Mouse (Mus musculus): ENCODE data around the gene Tomm34. TPM values are rescaled to one million over a fixed set of nuclear protein-coding genes. Genes with fewer than 3 reads are reported as not detected.

The Tomm34 gene
- polyA plus RNA-seq (2016; fragmentation: Nextera tagmentation; extraction: Ambion mirVana) = 47.0 and 47.8 TPM in 2 replicates

GRCm38 (mm10) chr2:164070765-164071436, at the start of gene Tomm34:
TSS of gene Tomm34 (minus strand) at chr2:164071169.
- Histone ChIP-seq H3K9ac (peak within 1 kb of the TSS; percentile 91), H3K4me2 (replicated peaks) (peak within 1 kb of the TSS; percentile 88), H3K36me3 (peaks cover 4% of the 10 kb centered on the region), H3K4me3 (peak within 1 kb of the TSS; percentile 95), H3K27me3 (no peaks in the 10 kb centered on the region), H3K27ac (peak within 1 kb of the TSS; percentile 86), H3K4me1 (peaks cover 26% of the 10 kb centered on the region), H3K9me3 (replicated peaks) (no peaks in the 10 kb centered on the region)
- peak; percentile 97 for ATAC-seq (ENCODE audit: low FRiP score)
- under 1% methylated on average over 55 of the region's 55 CpGs for WGBS

- no peaks in the 10 kb centered on the region for H3K9me3 ChIP-seq (replicated peaks)
- H3K36me3 ChIP-seq = peaks cover 47% of the 10 kb centered on the region
- no peak for ATAC-seq (ENCODE audit: low FRiP score)
- H3K27me3 ChIP-seq = no peaks in the 10 kb centered on the region
- H3K9ac ChIP-seq = no peak overlapping the region
- H3K4me2 ChIP-seq (replicated peaks) = no peak overlapping the region
- H3K4me1 ChIP-seq = 0 out of 2 replicates have a peak, but pooled peaks cover 2% of the 10 kb centered on the region
- WGBS = 95% methylated on average over 6 of the region's 6 CpGs
- H3K4me3 ChIP-seq = no peak overlapping the region
- no peak overlapping the region for H3K27ac ChIP-seq
Measured at GRCm38 (mm10) chr2:164119503-164119902, 48.5 kb upstream of the Tomm34 start.

GRCm38 (mm10) chr2:164115531-164115930, 44.6 kb upstream of the Tomm34 start:
- 85% methylated on average over 10 of the region's 10 CpGs for WGBS

GRCm38 (mm10) chr2:164114051-164114450, 43.1 kb upstream of the Tomm34 start:
- Histone ChIP-seq H3K9ac (no peak overlapping the region), H3K4me3 (no peak overlapping the region), H3K27me3 (no peaks in the 10 kb centered on the region), H3K9me3 (replicated peaks) (no peaks in the 10 kb centered on the region), H3K36me3 (peaks cover 32% of the 10 kb centered on the region), H3K27ac (no peak overlapping the region), H3K4me1 (0 out of 2 replicates have a peak, but pooled peaks cover 2% of the 10 kb centered on the region), H3K4me2 (replicated peaks) (no peak overlapping the region)
- WGBS = 94% methylated on average over 6 of the region's 6 CpGs
- no peak for ATAC-seq (ENCODE audit: low FRiP score)

More at GRCm38 (mm10) chr2:164115531-164115930, 44.6 kb upstream of the Tomm34 start:
- H3K9ac ChIP-seq = no peak overlapping the region
- no peaks in the 10 kb centered on the region for H3K9me3 ChIP-seq (replicated peaks)
- no peak for ATAC-seq (ENCODE audit: low FRiP score)
- no peak overlapping the region for H3K4me2 ChIP-seq (replicated peaks)
- H3K4me3 ChIP-seq = no peak overlapping the region
- no peaks in the 10 kb centered on the region for H3K27me3 ChIP-seq
- H3K27ac ChIP-seq = no peak overlapping the region
- H3K4me1 ChIP-seq = 0 out of 2 replicates have a peak, but pooled peaks cover 2% of the 10 kb centered on the region
- H3K36me3 ChIP-seq = peaks cover 43% of the 10 kb centered on the region

- no peak overlapping the region for H3K4me2 ChIP-seq (replicated peaks)
- 85% methylated on average over 8 of the region's 8 CpGs for WGBS
- ATAC-seq (ENCODE audit: low FRiP score) = no peak
Measured at GRCm38 (mm10) chr2:164111546-164111945, 40.6 kb upstream of the Tomm34 start.

GRCm38 (mm10) chr2:164108501-164108900, 37.5 kb upstream of the Tomm34 start:
- 58% methylated on average over 4 of the region's 4 CpGs for WGBS
- no peak overlapping the region for H3K27ac ChIP-seq
- H3K4me1 ChIP-seq = no peaks in the 10 kb centered on the region
- no peak overlapping the region for H3K4me3 ChIP-seq
- no peaks in the 10 kb centered on the region for H3K27me3 ChIP-seq
- peaks cover 29% of the 10 kb centered on the region for H3K36me3 ChIP-seq
- H3K9ac ChIP-seq = no peak overlapping the region
- ATAC-seq (ENCODE audit: low FRiP score) = no peak
- H3K4me2 ChIP-seq (replicated peaks) = no peak overlapping the region
- H3K9me3 ChIP-seq (replicated peaks) = no peaks in the 10 kb centered on the region

More at GRCm38 (mm10) chr2:164111546-164111945, 40.6 kb upstream of the Tomm34 start:
- Histone ChIP-seq H3K9ac (no peak overlapping the region), H3K4me3 (no peak overlapping the region), H3K36me3 (peaks cover 21% of the 10 kb centered on the region), H3K27me3 (no peaks in the 10 kb centered on the region), H3K9me3 (replicated peaks) (no peaks in the 10 kb centered on the region), H3K4me1 (0 out of 2 replicates have a peak, but pooled peaks cover 2% of the 10 kb centered on the region), H3K27ac (no peak overlapping the region)

GRCm38 (mm10) chr2:164107125-164107874, 36.3 kb upstream of the Tomm34 start:
- no peak for ATAC-seq (ENCODE audit: low FRiP score)
- Histone ChIP-seq H3K4me2 (replicated peaks) (no peak overlapping the region), H3K9me3 (replicated peaks) (no peaks in the 10 kb centered on the region), H3K4me3 (no peak overlapping the region), H3K9ac (no peak overlapping the region), H3K36me3 (peaks cover 27% of the 10 kb centered on the region), H3K27me3 (no peaks in the 10 kb centered on the region), H3K27ac (no peak overlapping the region), H3K4me1 (no peaks in the 10 kb centered on the region)
- WGBS = 69% methylated on average over 16 of the region's 16 CpGs

- Histone ChIP-seq H3K36me3 (peaks cover 28% of the 10 kb centered on the region), H3K27ac (no peak overlapping the region), H3K9ac (no peak overlapping the region), H3K27me3 (no peaks in the 10 kb centered on the region), H3K9me3 (replicated peaks) (no peaks in the 10 kb centered on the region), H3K4me2 (replicated peaks) (no peak overlapping the region), H3K4me1 (no peaks in the 10 kb centered on the region), H3K4me3 (no peak overlapping the region)
- ATAC-seq (ENCODE audit: low FRiP score) = no peak
- WGBS = 83% methylated on average over 14 of the region's 14 CpGs
Measured at GRCm38 (mm10) chr2:164106287-164107035, 35.5 kb upstream of the Tomm34 start.

- H3K27me3 ChIP-seq = no peaks in the 10 kb centered on the region
- no peaks in the 10 kb centered on the region for H3K4me1 ChIP-seq
- H3K4me3 ChIP-seq = no peak overlapping the region
- H3K36me3 ChIP-seq = peaks cover 51% of the 10 kb centered on the region
- WGBS = 39% methylated on average over 4 of the region's 4 CpGs
- no peak overlapping the region for H3K9ac ChIP-seq
- no peak overlapping the region for H3K27ac ChIP-seq
- no peaks in the 10 kb centered on the region for H3K9me3 ChIP-seq (replicated peaks)
- no peak overlapping the region for H3K4me2 ChIP-seq (replicated peaks)
- ATAC-seq (ENCODE audit: low FRiP score) = no peak
Measured at GRCm38 (mm10) chr2:164103501-164103900, 32.5 kb upstream of the Tomm34 start.

- peaks cover 56% of the 10 kb centered on the region for H3K36me3 ChIP-seq
- WGBS = 85% methylated on average over 3 of the region's 3 CpGs
Measured at GRCm38 (mm10) chr2:164102366-164102765, 31.4 kb upstream of the Tomm34 start.

GRCm38 (mm10) chr2:164101936-164102335, 31.0 kb upstream of the Tomm34 start:
- no peaks in the 10 kb centered on the region for H3K27me3 ChIP-seq
- H3K36me3 ChIP-seq = peaks cover 56% of the 10 kb centered on the region
- 94% methylated on average over 1 of the region's 1 CpGs for WGBS
- no peak overlapping the region for H3K27ac ChIP-seq
- no peak overlapping the region for H3K9ac ChIP-seq
- ATAC-seq (ENCODE audit: low FRiP score) = no peak
- H3K4me2 ChIP-seq (replicated peaks) = no peak overlapping the region
- H3K4me3 ChIP-seq = no peak overlapping the region
- H3K9me3 ChIP-seq (replicated peaks) = no peaks in the 10 kb centered on the region
- H3K4me1 ChIP-seq = no peaks in the 10 kb centered on the region

More at GRCm38 (mm10) chr2:164102366-164102765, 31.4 kb upstream of the Tomm34 start:
- no peak for ATAC-seq (ENCODE audit: low FRiP score)
- Histone ChIP-seq H3K27ac (no peak overlapping the region), H3K9ac (no peak overlapping the region), H3K4me1 (no peaks in the 10 kb centered on the region), H3K4me2 (replicated peaks) (no peak overlapping the region), H3K4me3 (no peak overlapping the region), H3K9me3 (replicated peaks) (no peaks in the 10 kb centered on the region), H3K27me3 (no peaks in the 10 kb centered on the region)
